In genomic region chr6:145864171-145864570, GRCm38 (mm10) we compare ENCODE assay signal across 8 mouse cellular contexts. TPM values are rescaled to one million over a fixed set of nuclear protein-coding genes. Genes with fewer than 3 reads are reported as not detected.
A peak's percentile ranks its signal among the peaks of the same experiment; 100 is the strongest.
DNase-seq lines count a peak whose midpoint lies in the region; ATAC-seq and TF ChIP-seq lines count a peak whose summit lies in the region.

No protein-coding gene starts in this region.

- 7% methylated on average over 8 of the region's 8 CpGs for WGBS in liver, adult 2 months
- whole genome bisulfite sequencing in embryonic facial prominence, embryonic 12.5 days: 2% methylated on average over 8 of the region's 8 CpGs
- WGBS in hindbrain, postnatal 0 days: 2% methylated on average over 8 of the region's 8 CpGs
- WGBS in neural tube, embryonic 12.5 days: under 1% methylated on average over 8 of the region's 8 CpGs

- H3K4me2 ChIP-seq in embryonic facial prominence, embryonic 12.5 days (replicated peaks): peak overlapping the region; percentile 97
- peak overlapping the region; percentile 97 for H3K4me2 ChIP-seq in hindbrain, postnatal 0 days (ENCODE audit: low read depth, low read length)
- peak overlapping the region; percentile 99 for H3K4me2 ChIP-seq in neural tube, embryonic 12.5 days (replicated peaks)

- H3K9me3 ChIP-seq in embryonic facial prominence, embryonic 12.5 days: no peaks in the 10 kb centered on the region
- H3K9me3 ChIP-seq in hindbrain, postnatal 0 days (ENCODE audit: low read length): no peaks in the 10 kb centered on the region
- H3K9me3 ChIP-seq in neural tube, embryonic 12.5 days: no peaks in the 10 kb centered on the region

- H3K27me3 ChIP-seq in liver, adult 2 months (ENCODE audit: control insufficient read depth, insufficient read depth, low read length): no peaks in the 10 kb centered on the region
- peaks cover 37% of the 10 kb centered on the region for H3K27me3 ChIP-seq in embryonic facial prominence, embryonic 12.5 days
- H3K27me3 ChIP-seq in hindbrain, postnatal 0 days (ENCODE audit: insufficient read depth, low read length): no peaks in the 10 kb centered on the region
- H3K27me3 ChIP-seq in neural tube, embryonic 12.5 days (replicated peaks): peaks cover 69% of the 10 kb centered on the region

- H3K27ac ChIP-seq in liver, adult 2 months (replicated peaks; ENCODE audit: insufficient read depth, low read depth, low read length): no peak overlapping the region
- no peak overlapping the region for H3K27ac ChIP-seq in embryonic facial prominence, embryonic 12.5 days
- H3K27ac ChIP-seq in hindbrain, postnatal 0 days: peak overlapping the region; percentile 91; the same call in 1 of the 2 replicates
- no peak overlapping the region for H3K27ac ChIP-seq in neural tube, embryonic 12.5 days

- no peak for ATAC-seq in embryonic facial prominence, embryonic 12.5 days (ENCODE audit: insufficient number of reproducible peaks, insufficient read depth, low FRiP score, low TSS enrichment)
- ATAC-seq in hindbrain, postnatal 0 days: no peak
- no peak for ATAC-seq in neural tube, embryonic 12.5 days (ENCODE audit: low FRiP score, low read depth)
- ATAC-seq in activated CD4-positive, CD25-positive, alpha-beta regulatory T cell, adult 4 months: no peak

- H3K36me3 ChIP-seq in liver, adult 2 months (ENCODE audit: control insufficient read depth, insufficient read depth, low read length): no peaks in the 10 kb centered on the region
- H3K36me3 ChIP-seq in embryonic facial prominence, embryonic 12.5 days: no peaks in the 10 kb centered on the region
- H3K36me3 ChIP-seq in hindbrain, postnatal 0 days (ENCODE audit: insufficient read depth, low read length): no peaks in the 10 kb centered on the region
- no peaks in the 10 kb centered on the region for H3K36me3 ChIP-seq in neural tube, embryonic 12.5 days

- H3K9ac ChIP-seq in liver, adult 2 months (ENCODE audit: low read depth, low read length): peak overlapping the region; percentile 86
- H3K9ac ChIP-seq in embryonic facial prominence, embryonic 12.5 days: 0 out of 2 replicates have a peak overlapping the region, but pooled peaks have one; percentile 51
- peak overlapping the region; percentile 80 for H3K9ac ChIP-seq in hindbrain, postnatal 0 days (replicated peaks; ENCODE audit: low read length)
- H3K9ac ChIP-seq in neural tube, embryonic 12.5 days: 0 out of 2 replicates have a peak overlapping the region, but pooled peaks have one; percentile 62

- H3K79me2 ChIP-seq in liver, adult 2 months (ENCODE audit: control insufficient read depth, insufficient read depth, low read length): no peaks in the 10 kb centered on the region

- peak overlapping the region; percentile 64; the same call in 1 of the 2 replicates for H3K4me3 ChIP-seq in liver, adult 2 months (ENCODE audit: insufficient read depth, low read depth, low read length)
- peak overlapping the region; percentile 60 for H3K4me3 ChIP-seq in embryonic facial prominence, embryonic 12.5 days
- peak overlapping the region; percentile 80 for H3K4me3 ChIP-seq in hindbrain, postnatal 0 days (ENCODE audit: low read length)
- H3K4me3 ChIP-seq in neural tube, embryonic 12.5 days: peak overlapping the region; percentile 57

- no peak for DNase-seq in liver, adult 2 months (ENCODE audit: extremely low read depth, low read depth, low spot score)
- no peak for DNase-seq in liver
- no peak for DNase-seq in hindbrain, postnatal 0 days (ENCODE audit: low spot score)
- no peak for DNase-seq in ovary, postnatal 36 days (ENCODE audit: low spot score)
- no peak for DNase-seq in cerebellum, adult 9-10 months

- no peak for TF ChIP-seq CTCF in liver, adult 2 months (IDR thresholded peaks at IDR 0.05; ENCODE audit: low read depth, low read length)
- TF ChIP-seq CTCF in hindbrain, postnatal 0 days (IDR thresholded peaks at IDR 0.05; ENCODE audit: low read depth): no peak

- peaks cover 3% of the 10 kb centered on the region for H3K4me1 ChIP-seq in liver, adult 2 months (ENCODE audit: control insufficient read depth, insufficient read depth, low read length)
- H3K4me1 ChIP-seq in embryonic facial prominence, embryonic 12.5 days: peaks cover 24% of the 10 kb centered on the region
- H3K4me1 ChIP-seq in hindbrain, postnatal 0 days (ENCODE audit: insufficient read depth, low read length): no peaks in the 10 kb centered on the region
- H3K4me1 ChIP-seq in neural tube, embryonic 12.5 days: peaks cover 30% of the 10 kb centered on the region

- no peak for TF ChIP-seq POLR2A in liver, adult 2 months (IDR thresholded peaks at IDR 0.05; ENCODE audit: extremely low read depth, insufficient read depth, low read length)

RNA-seq across cellular contexts. Expression of gene Bhlhe41, which starts 1.2 kb away (rescaled TPM):
- total RNA-seq in liver, adult 2 months (2014; rRNA removed): 0.40 and 1.8 TPM in 2 replicates
- 0.21 and 0.32 TPM in 2 replicates for polyA plus RNA-seq in liver, adult 2 months (2012; rRNA removed)
- 1.9 and 2.6 TPM in 2 replicates for polyA plus RNA-seq in embryonic facial prominence, embryonic 12.5 days (2016; fragmentation: Nextera tagmentation; extraction: Ambion mirVana)
- total RNA-seq in hindbrain, postnatal 0 days (2014; rRNA removed): 4.9 and 6.8 TPM in 2 replicates
- 9.4 TPM in 2 replicates for polyA plus RNA-seq in hindbrain, postnatal 0 days (2015; fragmentation: Nextera tagmentation; extraction: Ambion mirVana)
- 1.6 and 2.1 TPM in 2 replicates for polyA plus RNA-seq in neural tube, embryonic 12.5 days (2016; fragmentation: Nextera tagmentation; extraction: Ambion mirVana)
- under 1 TPM; 0.05 to 0.17 TPM for polyA plus RNA-seq in activated CD4-positive, CD25-positive, alpha-beta regulatory T cell, adult 4 months (2017; shearing (Covaris generic))
